Mouse (Mus musculus) E14TG2a.4 (cell line): ENCODE data around the gene Cdon.

Source experiments
- H3K27me3 ChIP-seq: 2 replicates; pipeline ENCODE4 v1.6.1; 2014; ENCODE audit warnings: low read length, control low read depth; ENCODE audit not compliant: insufficient read depth
- H3K36me3 ChIP-seq: 2 replicates; pipeline ENCODE4 v1.6.1; 2014; ENCODE audit warnings: low read length, control low read depth; ENCODE audit not compliant: insufficient read depth
- H3K4me1 ChIP-seq: replicated peaks from 2 replicates; pipeline ENCODE4 v1.6.1; 2014; ENCODE audit warnings: low read depth, low read length, control low read depth
- H3K4me3 ChIP-seq: replicated peaks from 2 replicates; pipeline ENCODE4 v1.5.1; 2014; ENCODE audit warnings: mild to moderate bottlenecking, low read length
- H3K9me3 ChIP-seq: 2 replicates; pipeline ENCODE4 v1.6.1; 2014; ENCODE audit warnings: low read length, control low read depth
- CTCF ChIP-seq: conservative IDR thresholded peaks from 2 replicates; pipeline ENCODE4 v1.5.1; 2014; ENCODE audit warnings: low read length
- NANOG ChIP-seq: IDR thresholded peaks from 2 replicates; pipeline ENCODE4 v1.6.1; 2014; ENCODE audit warnings: borderline replicate concordance, low read length, mixed read lengths
- POU5F1 ChIP-seq: IDR thresholded peaks from 2 replicates; pipeline ENCODE4 v1.6.1; 2014; ENCODE audit warnings: low read length, borderline replicate concordance

Gene Cdon

GRCm38 (mm10) chr9:35403490-35403889 lies 17.4 kb upstream of the Cdon start:
- no peak overlapping the region for H3K4me3 ChIP-seq
- TF ChIP-seq CTCF (no peak), POU5F1 (no peak), NANOG (no peak)
- H3K27me3 ChIP-seq: peaks cover 18% of the 10 kb centered on the region
- H3K9me3 ChIP-seq: peaks cover 6% of the 10 kb centered on the region; the same call in 1 of the 2 replicates
- H3K36me3 ChIP-seq: no peaks in the 10 kb centered on the region
- peaks cover 31% of the 10 kb centered on the region for H3K4me1 ChIP-seq

GRCm38 (mm10) chr9:35405038-35405905 lies 15.7 kb upstream of the Cdon start:
- TF ChIP-seq POU5F1 (no peak), NANOG (no peak), CTCF (no peak)

GRCm38 (mm10) chr9:35411225-35411965 lies 9.5 kb upstream of the Cdon start:
- no peak for TF ChIP-seq CTCF
- no peak for TF ChIP-seq NANOG
- TF ChIP-seq POU5F1: no peak
- no peaks in the 10 kb centered on the region for H3K27me3 ChIP-seq
- H3K4me1 ChIP-seq: no peaks in the 10 kb centered on the region
- H3K4me3 ChIP-seq: no peak overlapping the region
- H3K36me3 ChIP-seq: no peaks in the 10 kb centered on the region
- H3K9me3 ChIP-seq: no peaks in the 10 kb centered on the region

More at GRCm38 (mm10) chr9:35405038-35405905, 15.7 kb upstream of the Cdon start:
- Histone ChIP-seq H3K4me3 (no peak overlapping the region), H3K4me1 (peaks cover 31% of the 10 kb centered on the region), H3K27me3 (peaks cover 5% of the 10 kb centered on the region), H3K9me3 (peaks cover 6% of the 10 kb centered on the region; the same call in 1 of the 2 replicates), H3K36me3 (no peaks in the 10 kb centered on the region)

GRCm38 (mm10) chr9:35411975-35412374 lies 9.0 kb upstream of the Cdon start:
- Histone ChIP-seq H3K4me1 (0 out of 2 replicates have a peak, but pooled peaks cover 2% of the 10 kb centered on the region), H3K27me3 (no peaks in the 10 kb centered on the region), H3K36me3 (no peaks in the 10 kb centered on the region), H3K4me3 (no peak overlapping the region), H3K9me3 (no peaks in the 10 kb centered on the region)
- no peak for TF ChIP-seq POU5F1
- TF ChIP-seq CTCF: no peak
- TF ChIP-seq NANOG: no peak

GRCm38 (mm10) chr9:35421730-35422235 lies 855 bp downstream of the Cdon start:
- Histone ChIP-seq H3K27me3 (peaks cover 12% of the 10 kb centered on the region; the same call in 1 of the 2 replicates), H3K36me3 (no peaks in the 10 kb centered on the region), H3K4me1 (peaks cover 31% of the 10 kb centered on the region), H3K9me3 (no peaks in the 10 kb centered on the region), H3K4me3 (peak overlapping the region; percentile 97)
- TF ChIP-seq POU5F1 (no peak), CTCF (no peak), NANOG (no peak)

GRCm38 (mm10) chr9:35422405-35422941 lies 1.5 kb downstream of the Cdon start:
- Histone ChIP-seq H3K27me3 (peaks cover 12% of the 10 kb centered on the region; the same call in 1 of the 2 replicates), H3K9me3 (no peaks in the 10 kb centered on the region), H3K4me3 (peak overlapping the region; percentile 97), H3K36me3 (no peaks in the 10 kb centered on the region), H3K4me1 (peaks cover 27% of the 10 kb centered on the region)
- TF ChIP-seq CTCF: no peak
- TF ChIP-seq NANOG: no peak
- TF ChIP-seq POU5F1: no peak

- TF ChIP-seq CTCF (no peak), NANOG (no peak), POU5F1 (no peak)
- H3K27me3 ChIP-seq: peaks cover 12% of the 10 kb centered on the region; the same call in 1 of the 2 replicates
- H3K4me3 ChIP-seq: no peak overlapping the region
These were observed 2.3 kb downstream of the Cdon start for GRCm38 (mm10) chr9:35423265-35423664.

GRCm38 (mm10) chr9:35424671-35425070 lies 3.7 kb downstream of the Cdon start:
- no peaks in the 10 kb centered on the region for H3K9me3 ChIP-seq
- H3K4me1 ChIP-seq: peaks cover 27% of the 10 kb centered on the region
- H3K4me3 ChIP-seq: no peak overlapping the region
- H3K36me3 ChIP-seq: no peaks in the 10 kb centered on the region
- H3K27me3 ChIP-seq: peaks cover 9% of the 10 kb centered on the region; the same call in 1 of the 2 replicates
- TF ChIP-seq POU5F1 (no peak), CTCF (no peak), NANOG (no peak)

More at GRCm38 (mm10) chr9:35423265-35423664, 2.3 kb downstream of the Cdon start:
- H3K36me3 ChIP-seq: no peaks in the 10 kb centered on the region
- H3K4me1 ChIP-seq: peaks cover 27% of the 10 kb centered on the region
- no peaks in the 10 kb centered on the region for H3K9me3 ChIP-seq
